Mouse (Mus musculus): ENCODE results near the gene Cnst. TPM values are rescaled to one million over a fixed set of nuclear protein-coding genes. Genes with fewer than 3 reads are reported as not detected.

Gene Cnst
- polyA plus RNA-seq, 1 experiment from 2014 or later, result 19.9 TPM

- Histone ChIP-seq H3K9me3 (no peaks in the 10 kb centered on the region), H3K4me1 (replicated peaks) (peaks cover 1% of the 10 kb centered on the region; the same call in 1 of the 2 replicates), H3K36me3 (no peaks in the 10 kb centered on the region), H3K4me2 (no peak overlapping the region), H3K27me3 (no peaks in the 10 kb centered on the region), H3K4me3 (replicated peaks) (no peak overlapping the region), H3K27ac (no peak overlapping the region), H3K9ac (replicated peaks) (no peak overlapping the region)
- no peak for ATAC-seq (ENCODE audit: insufficient number of reproducible peaks, insufficient read depth, low FRiP score, low TSS enrichment, low read depth)
- 82% methylated on average over 3 of the region's 3 CpGs for WGBS
Observed at GRCm38 (mm10) chr1:179649324-179649723, 103.2 kb downstream of the Cnst start.

DNA sequence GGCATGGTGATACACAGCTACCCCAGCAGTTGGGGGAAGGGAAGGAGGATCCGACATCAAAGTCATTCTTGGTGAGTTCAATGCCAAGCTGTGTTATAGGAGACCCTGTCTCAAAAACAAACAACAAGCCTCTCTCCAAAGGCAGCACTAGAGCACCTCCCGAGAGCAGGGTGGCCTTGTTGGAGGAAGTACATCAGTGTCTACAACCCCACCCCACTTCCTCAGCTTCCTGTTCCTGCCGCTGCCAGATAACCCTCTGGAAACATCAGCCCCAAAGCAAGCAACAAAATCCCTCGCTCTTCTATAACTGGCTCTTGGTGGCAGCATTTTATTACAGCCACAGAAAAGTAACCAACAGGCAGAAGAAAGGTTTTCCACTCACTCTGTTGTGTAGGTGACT, 104.1 kb downstream of the Cnst start:
- no peaks in the 10 kb centered on the region for H3K4me1 ChIP-seq (replicated peaks)
- H3K9me3 ChIP-seq, result no peaks in the 10 kb centered on the region
- no peaks in the 10 kb centered on the region for H3K36me3 ChIP-seq
- ATAC-seq (ENCODE audit: insufficient number of reproducible peaks, insufficient read depth, low FRiP score, low TSS enrichment, low read depth), result no peak
- H3K27me3 ChIP-seq, result no peaks in the 10 kb centered on the region
- no peak overlapping the region for H3K27ac ChIP-seq
- H3K4me2 ChIP-seq, result no peak overlapping the region
- no peak overlapping the region for H3K4me3 ChIP-seq (replicated peaks)
- 74% methylated on average over 4 of the region's 4 CpGs for WGBS
- H3K9ac ChIP-seq (replicated peaks), result no peak overlapping the region

GRCm38 (mm10) chr1:179651224-179651623, 105.1 kb downstream of the Cnst start:
- 83% methylated on average over 5 of the region's 5 CpGs for WGBS
- no peak overlapping the region for H3K27ac ChIP-seq
- H3K9ac ChIP-seq (replicated peaks), result no peak overlapping the region
- H3K36me3 ChIP-seq, result no peaks in the 10 kb centered on the region
- no peak overlapping the region for H3K4me3 ChIP-seq (replicated peaks)
- no peak overlapping the region for H3K4me2 ChIP-seq
- H3K4me1 ChIP-seq (replicated peaks), result no peaks in the 10 kb centered on the region
- no peaks in the 10 kb centered on the region for H3K27me3 ChIP-seq
- H3K9me3 ChIP-seq, result no peaks in the 10 kb centered on the region
- no peak for ATAC-seq (ENCODE audit: insufficient number of reproducible peaks, insufficient read depth, low FRiP score, low TSS enrichment, low read depth)

DNA sequence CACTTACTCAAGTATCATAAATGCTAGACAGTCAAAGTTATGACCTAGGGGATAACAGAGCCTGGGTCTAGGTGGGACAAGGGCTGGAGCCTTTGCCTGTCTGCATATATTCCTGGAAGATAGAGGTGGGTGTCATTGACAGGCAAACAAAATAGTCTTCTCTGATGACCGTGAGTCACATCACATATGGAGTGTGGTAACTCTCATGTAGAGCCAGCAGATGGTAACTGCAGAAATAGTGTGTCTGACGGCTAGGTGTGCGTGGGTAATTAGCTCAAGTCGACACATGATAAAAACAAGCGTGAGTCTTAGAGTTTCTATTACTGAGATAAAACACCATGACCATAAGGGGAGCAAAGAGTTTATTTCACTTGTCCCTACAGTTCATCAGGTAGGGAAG, 116.9 kb downstream of the Cnst start:
- Histone ChIP-seq H3K9me3 (no peaks in the 10 kb centered on the region), H3K27ac (no peak overlapping the region), H3K27me3 (no peaks in the 10 kb centered on the region), H3K4me2 (no peak overlapping the region), H3K9ac (replicated peaks) (no peak overlapping the region), H3K36me3 (no peaks in the 10 kb centered on the region), H3K4me3 (replicated peaks) (no peak overlapping the region), H3K4me1 (replicated peaks) (peaks cover 16% of the 10 kb centered on the region)
- 87% methylated on average over 5 of the region's 5 CpGs for WGBS
- ATAC-seq (ENCODE audit: insufficient number of reproducible peaks, insufficient read depth, low FRiP score, low TSS enrichment, low read depth), result no peak

- H3K27ac ChIP-seq, result no peak overlapping the region
Observed at GRCm38 (mm10) chr1:179664309-179664930, 118.2 kb downstream of the Cnst start.

DNA sequence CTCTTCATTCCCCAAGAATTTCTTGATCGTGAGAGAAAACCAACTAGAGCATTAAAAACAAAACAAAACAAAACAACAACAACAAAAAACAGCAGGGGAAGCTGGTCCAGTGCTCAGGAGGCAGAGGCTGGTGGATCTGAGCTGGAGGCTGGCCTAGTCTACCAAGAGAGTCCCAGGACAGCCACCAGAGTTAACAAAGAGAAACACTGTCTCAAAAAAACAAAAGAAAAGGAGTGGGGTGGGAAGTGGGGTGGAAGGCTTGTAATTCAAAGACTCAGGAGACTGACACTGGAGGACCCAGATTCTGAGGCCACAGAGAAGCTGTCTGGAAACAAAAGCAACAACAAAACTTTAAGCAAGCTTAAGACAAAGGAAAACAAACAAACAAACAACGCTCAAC, 120.8 kb downstream of the Cnst start:
- Histone ChIP-seq H3K4me1 (replicated peaks) (peaks cover 22% of the 10 kb centered on the region), H3K27me3 (no peaks in the 10 kb centered on the region), H3K36me3 (peaks cover 15% of the 10 kb centered on the region; the same call in 1 of the 2 replicates), H3K27ac (no peak overlapping the region), H3K9ac (replicated peaks) (no peak overlapping the region), H3K9me3 (no peaks in the 10 kb centered on the region), H3K4me3 (replicated peaks) (no peak overlapping the region), H3K4me2 (no peak overlapping the region)
- ATAC-seq (ENCODE audit: insufficient number of reproducible peaks, insufficient read depth, low FRiP score, low TSS enrichment, low read depth), result no peak
- WGBS, result 74% methylated on average over 2 of the region's 2 CpGs

More at GRCm38 (mm10) chr1:179664309-179664930, 118.2 kb downstream of the Cnst start:
- Histone ChIP-seq H3K4me1 (replicated peaks) (peaks cover 22% of the 10 kb centered on the region), H3K9ac (replicated peaks) (no peak overlapping the region), H3K4me3 (replicated peaks) (no peak overlapping the region), H3K9me3 (no peaks in the 10 kb centered on the region), H3K27me3 (no peaks in the 10 kb centered on the region), H3K36me3 (no peaks in the 10 kb centered on the region), H3K4me2 (no peak overlapping the region)
- ATAC-seq (ENCODE audit: insufficient number of reproducible peaks, insufficient read depth, low FRiP score, low TSS enrichment, low read depth), result no peak
- WGBS, result 84% methylated on average over 4 of the region's 4 CpGs

GRCm38 (mm10) chr1:179667450-179667849, 121.3 kb downstream of the Cnst start:
- H3K27me3 ChIP-seq, result no peaks in the 10 kb centered on the region
- H3K4me3 ChIP-seq (replicated peaks), result peak overlapping the region; percentile 84
- H3K27ac ChIP-seq, result peak overlapping the region; percentile 93
- peaks cover 18% of the 10 kb centered on the region; the same call in 1 of the 2 replicates for H3K36me3 ChIP-seq
- 3% methylated on average over 7 of the region's 7 CpGs for WGBS
- no peaks in the 10 kb centered on the region for H3K9me3 ChIP-seq
- peak overlapping the region; percentile 79 for H3K4me2 ChIP-seq
- H3K9ac ChIP-seq (replicated peaks), result peak overlapping the region; percentile 87
- H3K4me1 ChIP-seq (replicated peaks), result peaks cover 22% of the 10 kb centered on the region
- peak; percentile 11; the same call in 1 of the 2 replicates for ATAC-seq (ENCODE audit: insufficient number of reproducible peaks, insufficient read depth, low FRiP score, low TSS enrichment, low read depth)

DNA sequence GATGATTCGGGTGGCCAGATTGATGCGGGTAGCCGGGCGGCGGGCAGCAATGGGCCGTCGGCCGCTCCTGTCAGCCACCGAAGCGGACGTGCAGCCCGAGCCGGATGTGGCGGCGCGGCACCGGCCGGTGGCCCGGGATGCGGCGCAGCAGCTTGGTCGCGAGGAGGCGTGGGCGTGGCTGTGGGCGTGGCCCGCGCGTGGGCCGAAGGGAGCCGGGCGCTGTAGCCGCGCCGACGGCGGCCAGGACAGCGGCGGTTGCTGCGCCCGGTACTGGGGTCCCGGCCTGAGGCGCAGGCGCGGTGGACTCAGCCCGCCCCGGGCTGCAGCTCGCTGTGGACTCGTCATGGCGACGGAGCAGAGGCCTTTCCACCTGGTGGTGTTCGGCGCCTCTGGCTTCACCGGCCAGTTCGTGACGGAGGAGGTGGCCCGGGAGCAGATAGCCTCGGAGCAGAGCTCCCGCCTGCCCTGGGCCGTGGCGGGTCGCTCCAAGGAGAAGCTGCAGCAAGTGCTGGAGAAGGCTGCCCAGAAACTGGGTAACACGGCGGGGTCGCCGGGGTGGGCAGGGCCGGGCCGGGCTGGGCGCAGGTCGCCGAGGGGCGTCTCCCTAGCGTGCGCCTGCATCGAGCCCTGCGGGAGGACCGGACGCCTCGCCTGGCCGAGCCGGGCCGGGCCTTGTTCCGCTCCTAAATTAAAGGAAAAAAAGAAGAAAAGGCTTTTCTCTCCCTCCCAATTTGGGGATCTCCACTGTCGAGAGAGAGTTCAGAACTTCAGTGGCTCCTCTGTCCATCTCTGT, 122.0 kb downstream of the Cnst start, which contains the start of gene Sccpdh:
TSS of gene Sccpdh (plus strand) at position 198 of the 793 bp plus-strand sequence.
- Histone ChIP-seq H3K36me3 (peaks cover 24% of the 10 kb centered on the region), H3K9ac (replicated peaks) (peak within 1 kb of the TSS; percentile 87), H3K27me3 (no peaks in the 10 kb centered on the region), H3K4me1 (replicated peaks) (peaks cover 22% of the 10 kb centered on the region), H3K4me3 (replicated peaks) (peak within 1 kb of the TSS; percentile 84), H3K27ac (peak within 1 kb of the TSS; percentile 93), H3K4me2 (peak within 1 kb of the TSS; percentile 79), H3K9me3 (no peaks in the 10 kb centered on the region)
- WGBS, result under 1% methylated on average over 78 of the region's 84 CpGs
- ATAC-seq (ENCODE audit: insufficient number of reproducible peaks, insufficient read depth, low FRiP score, low TSS enrichment, low read depth), result peak; percentile 95

GRCm38 (mm10) chr1:179668836-179669537, 122.8 kb downstream of the Cnst start:
- ATAC-seq (ENCODE audit: insufficient number of reproducible peaks, insufficient read depth, low FRiP score, low TSS enrichment, low read depth), result no peak
- Histone ChIP-seq H3K4me2 (peak overlapping the region; percentile 79), H3K36me3 (peaks cover 32% of the 10 kb centered on the region), H3K9ac (replicated peaks) (peak overlapping the region; percentile 87), H3K9me3 (no peaks in the 10 kb centered on the region), H3K4me3 (replicated peaks) (peak overlapping the region; percentile 84), H3K27ac (peak overlapping the region; percentile 93), H3K27me3 (no peaks in the 10 kb centered on the region), H3K4me1 (replicated peaks) (peaks cover 22% of the 10 kb centered on the region)
- 22% methylated on average over 12 of the region's 12 CpGs for WGBS

- WGBS, result 91% methylated on average over 3 of the region's 3 CpGs
- no peak overlapping the region for H3K27ac ChIP-seq
- H3K36me3 ChIP-seq, result peaks cover 74% of the 10 kb centered on the region
- ATAC-seq (ENCODE audit: insufficient number of reproducible peaks, insufficient read depth, low FRiP score, low TSS enrichment, low read depth), result no peak
- no peaks in the 10 kb centered on the region for H3K27me3 ChIP-seq
- H3K9me3 ChIP-seq, result no peaks in the 10 kb centered on the region
- peaks cover 8% of the 10 kb centered on the region for H3K4me1 ChIP-seq (replicated peaks)
- no peak overlapping the region for H3K4me2 ChIP-seq
- H3K4me3 ChIP-seq (replicated peaks), result no peak overlapping the region
- no peak overlapping the region for H3K9ac ChIP-seq (replicated peaks)
Observed at GRCm38 (mm10) chr1:179674355-179674754, 128.2 kb downstream of the Cnst start.

- Histone ChIP-seq H3K4me3 (replicated peaks) (no peak overlapping the region), H3K36me3 (peaks cover 81% of the 10 kb centered on the region), H3K27me3 (no peaks in the 10 kb centered on the region), H3K9ac (replicated peaks) (no peak overlapping the region), H3K4me1 (replicated peaks) (no peaks in the 10 kb centered on the region), H3K4me2 (no peak overlapping the region), H3K9me3 (no peaks in the 10 kb centered on the region), H3K27ac (no peak overlapping the region)
- WGBS, result 92% methylated on average over 2 of the region's 2 CpGs
- ATAC-seq (ENCODE audit: insufficient number of reproducible peaks, insufficient read depth, low FRiP score, low TSS enrichment, low read depth), result no peak
Observed at GRCm38 (mm10) chr1:179677031-179677430, 130.9 kb downstream of the Cnst start.

All from limb, embryonic 12.5 days (tissue).